Mouse (Mus musculus) heart, embryonic 12.5 days (tissue): Measurements from ENCODE around the gene Fgf15. TPM values are rescaled to one million over a fixed set of nuclear protein-coding genes. Genes with fewer than 3 reads are reported as not detected.

Experiments
- ATAC-seq: fragments of 200-750 bp; cut with Nextera tagmentation; 2 replicates; pipeline ENCODE4 v1.8.0; 2017; ENCODE audit warnings: moderate TSS enrichment, moderate library complexity; ENCODE audit not compliant: insufficient number of reproducible peaks, low FRiP score
- H3K27ac ChIP-seq: fragments of 300-500 bp; sonication (generic); 2 replicates; pipeline ENCODE4 v1.5.1; 2016; ENCODE audit warnings: mild to moderate bottlenecking, moderate library complexity; ENCODE audit not compliant: poor library complexity, severe bottlenecking
- H3K27me3 ChIP-seq: fragments of 300-500 bp; sonication (generic); replicated peaks from 2 replicates; pipeline ENCODE4 v1.6.1; 2016; ENCODE audit warnings: mild to moderate bottlenecking, moderate library complexity
- H3K36me3 ChIP-seq: fragments of 300-500 bp; sonication (generic); 2 replicates; pipeline ENCODE4 v1.6.1; 2016; ENCODE audit warnings: mild to moderate bottlenecking, moderate library complexity
- H3K4me1 ChIP-seq: fragments of 300-500 bp; sonication (generic); replicated peaks from 2 replicates; pipeline ENCODE4 v1.6.1; 2016; ENCODE audit warnings: mild to moderate bottlenecking
- H3K4me2 ChIP-seq: fragments of 300-500 bp; sonication (generic); 2 replicates; pipeline ENCODE4 v1.6.1; 2016; ENCODE audit warnings: mild to moderate bottlenecking, moderate library complexity
- H3K4me3 ChIP-seq: fragments of 300-500 bp; sonication (generic); 2 replicates; pipeline ENCODE4 v1.5.1; 2016; ENCODE audit warnings: mild to moderate bottlenecking
- H3K9ac ChIP-seq: fragments of 300-500 bp; sonication (generic); 2 replicates; pipeline ENCODE4 v1.6.1; 2016; ENCODE audit warnings: mild to moderate bottlenecking, moderate library complexity
- H3K9me3 ChIP-seq: fragments of 300-500 bp; sonication (generic); replicated peaks from 2 replicates; pipeline ENCODE4 v1.6.1; 2016; ENCODE audit warnings: mild to moderate bottlenecking, moderate library complexity
- WGBS: fragments of 180-500 bp; shearing (Covaris S2); methylation state at CpG from one replicate; pipeline ENCODE4 v1.1.7; 2016; 5-methylcytosine and 5-hydroxymethylcytosine counted together
- polyA plus RNA-seq: library from polyadenylated mRNA; unstranded; fragments of >200 nt; fragmentation: Nextera tagmentation; extraction: Ambion mirVana; gene quantifications from 2 replicates; pipeline ENCODE4 v1.2.1, GENCODE M21; 2016

The Fgf15 gene
- polyA plus RNA-seq, 1 experiment from 2014 or later, result not detected

- Histone ChIP-seq H3K9me3 (no peaks in the 10 kb centered on the region), H3K4me2 (no peak overlapping the region), H3K4me1 (peaks cover 11% of the 10 kb centered on the region), H3K27me3 (no peaks in the 10 kb centered on the region), H3K9ac (no peak overlapping the region), H3K4me3 (no peak overlapping the region), H3K36me3 (no peaks in the 10 kb centered on the region), H3K27ac (no peak overlapping the region)
- WGBS, result 64% methylated on average over 1 of the region's 1 CpGs
- ATAC-seq, result no peak
These were observed 14.8 kb downstream of the Fgf15 start for GRCm38 (mm10) chr7:144911121-144911520.

GRCm38 (mm10) chr7:144912897-144913296 is 16.6 kb downstream of the Fgf15 start:
- Histone ChIP-seq H3K4me2 (no peak overlapping the region), H3K9ac (no peak overlapping the region), H3K4me1 (peaks cover 11% of the 10 kb centered on the region), H3K4me3 (no peak overlapping the region), H3K36me3 (peaks cover 4% of the 10 kb centered on the region; the same call in 1 of the 2 replicates), H3K27me3 (no peaks in the 10 kb centered on the region), H3K27ac (no peak overlapping the region), H3K9me3 (no peaks in the 10 kb centered on the region)
- ATAC-seq, result no peak
- 81% methylated on average over 4 of the region's 4 CpGs for WGBS

- Histone ChIP-seq H3K27me3 (no peaks in the 10 kb centered on the region), H3K9me3 (no peaks in the 10 kb centered on the region), H3K27ac (peak overlapping the region; percentile 16; the same call in 1 of the 2 replicates), H3K4me2 (peak overlapping the region; percentile 94), H3K4me3 (peak overlapping the region; percentile 83), H3K36me3 (peaks cover 17% of the 10 kb centered on the region), H3K4me1 (peaks cover 11% of the 10 kb centered on the region), H3K9ac (peak overlapping the region; percentile 79)
- peak; percentile 91 for ATAC-seq
- 8% methylated on average over 17 of the region's 17 CpGs for WGBS
These were observed 18.1 kb downstream of the Fgf15 start for GRCm38 (mm10) chr7:144914296-144914947.

GRCm38 (mm10) chr7:144914948-144915750 is 18.8 kb downstream of the Fgf15 start, which contains the start of gene LTO1:
Gene LTO1, plus strand, starts transcription at chr7:144915100.
- peak; percentile 93 for ATAC-seq
- H3K4me3 ChIP-seq, result peak within 1 kb of the TSS; percentile 83
- H3K4me1 ChIP-seq, result peaks cover 8% of the 10 kb centered on the region
- under 1% methylated on average over 55 of the region's 55 CpGs for whole genome bisulfite sequencing
- no peaks in the 10 kb centered on the region for H3K27me3 ChIP-seq
- no peaks in the 10 kb centered on the region for H3K9me3 ChIP-seq
- H3K9ac ChIP-seq, result peak within 1 kb of the TSS; percentile 79
- H3K27ac ChIP-seq, result peak within 1 kb of the TSS; percentile 56
- H3K36me3 ChIP-seq, result peaks cover 25% of the 10 kb centered on the region
- peak within 1 kb of the TSS; percentile 94 for H3K4me2 ChIP-seq

GRCm38 (mm10) chr7:144918823-144919222 is 22.5 kb downstream of the Fgf15 start:
- Histone ChIP-seq H3K36me3 (peaks cover 41% of the 10 kb centered on the region), H3K4me2 (no peak overlapping the region), H3K9me3 (no peaks in the 10 kb centered on the region), H3K9ac (no peak overlapping the region), H3K4me1 (peaks cover 8% of the 10 kb centered on the region), H3K27me3 (no peaks in the 10 kb centered on the region), H3K4me3 (no peak overlapping the region), H3K27ac (no peak overlapping the region)
- no peak for ATAC-seq
- 73% methylated on average over 1 of the region's 1 CpGs for WGBS

GRCm38 (mm10) chr7:144927591-144927990 is 31.3 kb downstream of the Fgf15 start:
- peaks cover 28% of the 10 kb centered on the region for H3K36me3 ChIP-seq
- H3K4me3 ChIP-seq, result no peak overlapping the region
- 79% methylated on average over 2 of the region's 2 CpGs for WGBS
- peaks cover 8% of the 10 kb centered on the region; the same call in 1 of the 2 replicates for H3K4me1 ChIP-seq
- no peak overlapping the region for H3K9ac ChIP-seq
- H3K27ac ChIP-seq, result no peak overlapping the region
- H3K4me2 ChIP-seq, result no peak overlapping the region
- H3K9me3 ChIP-seq, result no peaks in the 10 kb centered on the region
- H3K27me3 ChIP-seq, result no peaks in the 10 kb centered on the region
- no peak for ATAC-seq

GRCm38 (mm10) chr7:144928009-144928888 is 31.9 kb downstream of the Fgf15 start:
- H3K9ac ChIP-seq, result peak overlapping the region; percentile 20; the same call in 1 of the 2 replicates
- 65% methylated on average over 4 of the region's 4 CpGs for WGBS
- H3K36me3 ChIP-seq, result peaks cover 35% of the 10 kb centered on the region
- ATAC-seq, result no peak
- no peaks in the 10 kb centered on the region for H3K27me3 ChIP-seq
- no peak overlapping the region for H3K27ac ChIP-seq
- no peaks in the 10 kb centered on the region for H3K9me3 ChIP-seq
- no peak overlapping the region for H3K4me2 ChIP-seq
- no peak overlapping the region for H3K4me3 ChIP-seq
- peaks cover 8% of the 10 kb centered on the region; the same call in 1 of the 2 replicates for H3K4me1 ChIP-seq

- Histone ChIP-seq H3K4me3 (no peak overlapping the region), H3K36me3 (peaks cover 41% of the 10 kb centered on the region), H3K9me3 (no peaks in the 10 kb centered on the region), H3K27me3 (no peaks in the 10 kb centered on the region), H3K4me2 (no peak overlapping the region), H3K27ac (no peak overlapping the region), H3K4me1 (peaks cover 8% of the 10 kb centered on the region; the same call in 1 of the 2 replicates), H3K9ac (no peak overlapping the region)
- 78% methylated on average over 6 of the region's 6 CpGs for WGBS
- ATAC-seq, result no peak
These were observed 32.5 kb downstream of the Fgf15 start for GRCm38 (mm10) chr7:144928889-144929210.

- peaks cover 8% of the 10 kb centered on the region; the same call in 1 of the 2 replicates for H3K4me1 ChIP-seq
- WGBS, result 75% methylated on average over 8 of the region's 8 CpGs
These were observed 33.2 kb downstream of the Fgf15 start for GRCm38 (mm10) chr7:144929506-144929905.

GRCm38 (mm10) chr7:144929931-144930330 is 33.6 kb downstream of the Fgf15 start:
- peaks cover 48% of the 10 kb centered on the region for H3K36me3 ChIP-seq
- H3K4me1 ChIP-seq, result peaks cover 8% of the 10 kb centered on the region; the same call in 1 of the 2 replicates
- H3K27me3 ChIP-seq, result no peaks in the 10 kb centered on the region
- no peak overlapping the region for H3K9ac ChIP-seq
- no peak for ATAC-seq
- no peak overlapping the region for H3K4me3 ChIP-seq
- no peak overlapping the region for H3K27ac ChIP-seq
- 72% methylated on average over 5 of the region's 5 CpGs for WGBS
- no peaks in the 10 kb centered on the region for H3K9me3 ChIP-seq
- no peak overlapping the region for H3K4me2 ChIP-seq

More at GRCm38 (mm10) chr7:144929506-144929905, 33.2 kb downstream of the Fgf15 start:
- H3K4me3 ChIP-seq, result no peak overlapping the region
- peaks cover 43% of the 10 kb centered on the region for H3K36me3 ChIP-seq
- H3K9ac ChIP-seq, result no peak overlapping the region
- no peak overlapping the region for H3K4me2 ChIP-seq
- no peak for ATAC-seq
- H3K27me3 ChIP-seq, result no peaks in the 10 kb centered on the region
- H3K27ac ChIP-seq, result no peak overlapping the region
- H3K9me3 ChIP-seq, result no peaks in the 10 kb centered on the region
